Mouse (Mus musculus) kidney, adult 10 weeks (tissue): Measurements from ENCODE around the gene 2210017I01Rik. TPM values are rescaled to one million over a fixed set of nuclear protein-coding genes. Genes with fewer than 3 reads are reported as not detected.

Source experiments
- polyA plus RNA-seq: library from polyadenylated mRNA; stranded (reverse); fragments of 350-450 nt; fragmentation: Illumina TruSeq; extraction: RNeasy Lipid Tissue Mini Kit (QIAGEN cat#74804); gene quantifications from one replicate; pipeline ENCODE4 v1.2.3, GENCODE M21; 2014; ENCODE audit warnings: low read depth, low replicate concordance

2210017I01Rik gene
- polyA plus RNA-seq, result not detected

DNA sequence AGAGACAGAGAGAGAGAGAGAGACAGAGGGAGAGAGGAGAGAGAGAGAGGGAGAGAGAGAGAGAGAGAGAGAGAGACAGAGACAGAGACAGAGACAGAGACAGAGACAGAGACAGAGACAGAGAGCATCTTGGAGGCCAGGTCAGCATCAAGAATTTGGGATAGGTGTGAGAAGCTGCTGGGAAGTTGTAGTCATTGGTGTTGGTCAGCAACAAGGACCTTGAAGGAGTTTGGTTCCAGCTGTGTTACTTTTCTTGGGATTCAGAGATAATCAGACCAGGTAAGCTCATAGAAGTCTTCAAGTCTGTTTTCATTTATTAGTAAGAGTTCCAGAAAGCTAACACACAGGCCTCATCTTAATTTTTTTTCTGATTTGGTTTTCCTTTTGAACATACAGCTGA is at the start of gene 2210017I01Rik:
Gene 2210017I01Rik, minus strand, starts transcription at position 101 of the 400 bp plus-strand sequence.

DNA sequence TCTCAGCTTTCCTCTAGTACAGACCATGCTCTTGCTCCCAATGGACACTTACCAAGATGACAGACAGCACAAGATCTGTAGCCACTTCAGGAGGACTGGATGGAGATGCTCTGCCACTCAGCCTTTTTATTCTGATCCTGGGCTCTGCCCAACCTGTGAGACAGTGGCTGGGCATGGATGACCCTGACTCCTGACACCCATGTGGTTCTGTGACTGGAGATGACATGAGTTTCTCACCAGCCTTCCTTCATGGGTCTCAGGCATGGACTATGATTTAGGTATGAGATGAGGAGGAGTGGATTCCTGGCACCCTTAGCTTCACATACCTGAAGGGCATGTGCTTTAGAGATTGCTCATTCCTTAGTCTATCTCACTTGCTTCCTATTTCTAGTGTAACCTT is 49.5 kb upstream of the 2210017I01Rik start, which contains the start of gene Lce1b:
Gene Lce1b, minus strand, starts transcription at position 101 of the 400 bp plus-strand sequence.

GRCm38 (mm10) chr3:92648207-92648606 is 40.9 kb upstream of the 2210017I01Rik start, which contains the start of gene Lce1a1:
Lce1a1 (minus strand) TSS chr3:92648307.

DNA sequence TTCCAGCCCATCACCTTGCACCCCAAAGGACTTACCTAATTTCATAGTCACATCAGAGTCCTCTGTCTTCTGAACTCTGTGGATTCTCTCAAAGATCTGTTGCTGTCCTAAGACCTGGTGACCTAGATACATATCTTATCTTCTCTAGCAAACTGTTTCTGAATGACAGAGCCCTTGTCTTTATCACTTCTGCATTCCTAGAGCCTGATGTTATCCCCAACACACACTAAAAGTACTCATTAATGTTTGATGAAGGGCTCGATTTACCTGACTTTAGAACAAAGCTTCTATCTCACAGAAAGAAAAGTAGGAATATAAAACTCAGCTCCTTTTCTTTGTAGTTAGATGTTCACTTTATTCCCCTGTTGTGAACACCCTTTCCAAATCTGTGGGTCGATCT is 14.3 kb upstream of the 2210017I01Rik start, which contains the start of gene Lce6a:
Gene Lce6a, minus strand, starts transcription at position 101 of the 400 bp plus-strand sequence.

GRCm38 (mm10) chr3:92588858-92589257 is 18.4 kb downstream of the 2210017I01Rik start, which contains the start of gene Smcp:
Smcp (minus strand) TSS chr3:92588997.

DNA sequence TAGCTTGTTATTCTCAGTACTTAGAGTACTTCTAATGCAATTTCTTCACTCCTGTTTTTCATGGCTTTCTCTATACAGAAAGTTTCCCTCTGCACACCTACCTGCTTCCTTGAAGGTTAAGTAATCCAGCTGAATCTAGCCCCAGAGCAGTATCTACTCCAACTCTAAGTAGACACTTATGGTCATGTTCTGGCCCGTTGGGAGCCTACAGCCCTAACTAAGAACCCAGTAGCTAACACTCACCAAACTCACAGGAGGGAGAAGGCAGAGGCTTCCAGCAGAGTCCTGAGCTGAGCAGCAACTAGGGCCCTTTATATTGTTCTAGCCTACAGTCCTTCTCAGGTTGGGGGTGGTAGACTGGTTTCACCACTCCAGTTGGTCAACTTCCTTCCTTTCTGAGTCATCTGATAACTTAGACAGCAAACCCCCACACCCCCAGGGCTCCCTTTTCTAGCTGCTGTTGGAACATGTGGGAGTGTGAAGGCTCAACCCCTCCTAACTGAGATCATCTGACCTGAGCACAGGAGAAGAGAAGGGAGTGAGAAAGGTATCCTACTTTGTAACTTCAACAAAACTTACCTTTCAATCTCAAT is 33.7 kb downstream of the 2210017I01Rik start, which contains the start of gene Ivl:
Gene Ivl, minus strand, starts transcription at position 287 of the 593 bp plus-strand sequence.

Other genes starting within 250 kb of the 2210017I01Rik start
- gene Sprr2f, start 242.3 kb downstream of the 2210017I01Rik start, polyA plus RNA-seq, result not detected
- gene Sprr2h, start 221.8 kb downstream of the 2210017I01Rik start, polyA plus RNA-seq, result not detected
- gene Sprr2i, start 199.5 kb downstream of the 2210017I01Rik start, polyA plus RNA-seq, result not detected
- not detected for gene Sprr2j-ps, start 189.4 kb downstream of the 2210017I01Rik start, polyA plus RNA-seq
- 4.8 TPM for gene Gm9774, start 178.1 kb downstream of the 2210017I01Rik start, polyA plus RNA-seq
- not detected for gene Sprr2k, start 174.9 kb downstream of the 2210017I01Rik start, polyA plus RNA-seq
- gene Sprr1b, start 168.7 kb downstream of the 2210017I01Rik start, polyA plus RNA-seq, result not detected
- gene Sprr3, start 148.8 kb downstream of the 2210017I01Rik start, polyA plus RNA-seq, result not detected
- gene Sprr1a, start 121.6 kb downstream of the 2210017I01Rik start, polyA plus RNA-seq, result 9.1 TPM
- gene Sprr4, start 107.0 kb downstream of the 2210017I01Rik start, polyA plus RNA-seq, result not detected
- not detected for gene 2310046K23Rik, start 73.0 kb downstream of the 2210017I01Rik start, polyA plus RNA-seq
- 0.24 TPM for gene Ivl, start 33.8 kb downstream of the 2210017I01Rik start, polyA plus RNA-seq
- gene Smcp, start 18.5 kb downstream of the 2210017I01Rik start, polyA plus RNA-seq, result 2.1 TPM
- not detected for gene Lce6a, start 14.2 kb upstream of the 2210017I01Rik start, polyA plus RNA-seq
- not detected for gene Lce1a1, start 40.8 kb upstream of the 2210017I01Rik start, polyA plus RNA-seq
- gene Lce1b, start 49.4 kb upstream of the 2210017I01Rik start, polyA plus RNA-seq, result not detected
- not detected for gene Lce1a2, start 62.8 kb upstream of the 2210017I01Rik start, polyA plus RNA-seq
- not detected for gene Lce1c, start 71.8 kb upstream of the 2210017I01Rik start, polyA plus RNA-seq
- gene Lce1d, start 79.7 kb upstream of the 2210017I01Rik start, polyA plus RNA-seq, result not detected
- not detected for gene Lce1e, start 101.6 kb upstream of the 2210017I01Rik start, polyA plus RNA-seq
- gene Lce1f, start 112.9 kb upstream of the 2210017I01Rik start, polyA plus RNA-seq, result not detected
- not detected for gene Gm38119, start 131.6 kb upstream of the 2210017I01Rik start, polyA plus RNA-seq
- gene Lce1g, start 144.8 kb upstream of the 2210017I01Rik start, polyA plus RNA-seq, result not detected
- not detected for gene Lce1h, start 157.6 kb upstream of the 2210017I01Rik start, polyA plus RNA-seq
- not detected for gene Lce1i, start 171.4 kb upstream of the 2210017I01Rik start, polyA plus RNA-seq
- gene Lce1j, start 183.0 kb upstream of the 2210017I01Rik start, polyA plus RNA-seq, result not detected
- gene Lce1k, start 200.4 kb upstream of the 2210017I01Rik start, polyA plus RNA-seq, result not detected
- not detected for gene Kprp, start 219.8 kb upstream of the 2210017I01Rik start, polyA plus RNA-seq
- gene Lce1l, start 243.8 kb upstream of the 2210017I01Rik start, polyA plus RNA-seq, result not detected